In the genomic region with DNA sequence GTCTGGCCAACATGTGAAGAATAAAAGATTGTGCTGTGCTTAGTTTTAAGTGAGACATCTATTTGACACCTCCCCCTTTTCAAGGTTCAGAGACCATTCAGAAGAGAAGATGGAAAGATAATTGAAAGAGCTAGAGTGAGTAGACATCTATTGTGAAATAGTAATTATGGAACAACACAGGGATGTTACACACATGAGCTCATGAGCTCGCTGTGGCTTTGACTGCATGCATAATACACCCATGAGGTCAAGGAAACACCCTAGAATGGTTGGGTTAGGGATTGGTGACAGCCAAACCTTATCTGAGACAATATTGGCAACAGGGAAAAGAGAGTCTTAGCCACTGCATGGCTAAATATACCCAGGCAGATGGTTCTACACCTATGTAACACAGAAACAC, we compare ENCODE assay signal across 26 mouse cellular contexts.
A peak's percentile ranks its signal among the peaks of the same experiment; 100 is the strongest.
DNase-seq lines count a peak whose midpoint lies in the region; ATAC-seq lines count a peak whose summit lies in the region.
"Had no signal": no experiment of that assay in that cellular context is flagged by ENCODE, and none has a peak within 500 bp of the region (broad histone marks: within the 10 kb centered on the region; RNA-seq: fewer than 3 reads in every experiment).

No protein-coding gene starts in this region.

- no peak overlapping the region for H3K4me2 ChIP-seq in liver, embryonic 12.5 days
- H3K4me2 ChIP-seq: embryonic facial prominence, embryonic 13.5 days; embryonic facial prominence, embryonic 15.5 days; forebrain, embryonic 12.5 days had no signal

- no peak overlapping the region for H3K27ac ChIP-seq in liver, embryonic 12.5 days
- H3K27ac ChIP-seq: embryonic facial prominence, embryonic 13.5 days; embryonic facial prominence, embryonic 15.5 days; forebrain, embryonic 10.5 days; forebrain, embryonic 12.5 days had no signal

- H3K9me3 ChIP-seq in liver, embryonic 12.5 days (replicated peaks): no peaks in the 10 kb centered on the region
- H3K9me3 ChIP-seq: embryonic facial prominence, embryonic 13.5 days; embryonic facial prominence, embryonic 15.5 days; forebrain, embryonic 10.5 days; forebrain, embryonic 12.5 days; G1E had no signal

- H3K9ac ChIP-seq in liver, embryonic 12.5 days: no peak overlapping the region
- H3K9ac ChIP-seq: embryonic facial prominence, embryonic 13.5 days; embryonic facial prominence, embryonic 15.5 days; forebrain, embryonic 12.5 days had no signal

- ATAC-seq in frontal cortex, adult (ENCODE audit: low TSS enrichment): 0 out of 2 replicates have a peak, but pooled peaks have one; percentile 21
- ATAC-seq in granulocyte monocyte progenitor cell, adult 5-6 weeks (replicated peaks; ENCODE audit: poor library complexity, severe bottlenecking): peak; percentile 58
- ATAC-seq in megakaryocyte progenitor cell, adult 5-6 weeks (replicated peaks; ENCODE audit: poor library complexity): peak; percentile 50; the same call in 1 of the 2 replicates
- ATAC-seq in liver, embryonic 12.5 days: no peak
- ATAC-seq: CD4-positive, CD25-positive, alpha-beta regulatory T cell, adult 4 months; forebrain, embryonic 14.5 days; forebrain, embryonic 16.5 days had no signal

- H3K36me3 ChIP-seq in liver, embryonic 12.5 days: no peaks in the 10 kb centered on the region
- H3K36me3 ChIP-seq: embryonic facial prominence, embryonic 13.5 days; embryonic facial prominence, embryonic 15.5 days; forebrain, embryonic 10.5 days; forebrain, embryonic 12.5 days; G1E had no signal

- no peak for DNase-seq in frontal cortex, postnatal 36 days (ENCODE audit: low spot score in 2 of 2)
- no peak for DNase-seq in natural killer cell, adult 2 months (ENCODE audit: low spot score in 2 of 2)
- DNase-seq: adrenal gland, adult 2 months; adrenal gland, postnatal 10 days; adrenal gland, postnatal 25 days; B cell, adult 2 months; cerebellum, adult 18-20 months; cerebellum, adult 8-10 months; cerebellum, adult 9-11 months; cerebellum, postnatal 14 days; cerebellum, postnatal 36 days; embryo, embryonic 11 days had no signal

- no peaks in the 10 kb centered on the region for H3K27me3 ChIP-seq in liver, embryonic 12.5 days (replicated peaks)
- H3K27me3 ChIP-seq: CH12.LX; embryonic facial prominence, embryonic 13.5 days; embryonic facial prominence, embryonic 15.5 days; forebrain, embryonic 12.5 days had no signal

- no peaks in the 10 kb centered on the region for H3K4me1 ChIP-seq in liver, embryonic 12.5 days
- H3K4me1 ChIP-seq: embryonic facial prominence, embryonic 13.5 days; embryonic facial prominence, embryonic 15.5 days had no signal

- WGBS in liver, embryonic 12.5 days (ENCODE audit: insufficient replicate concordance): 43% methylated on average over 1 of the region's 1 CpGs

- H3K4me3 ChIP-seq in liver, embryonic 12.5 days: no peak overlapping the region
- H3K4me3 ChIP-seq: embryonic facial prominence, embryonic 13.5 days; embryonic facial prominence, embryonic 15.5 days; erythroblast, embryonic 14.5 days; forebrain, embryonic 10.5 days; forebrain, embryonic 12.5 days had no signal
